Mouse (Mus musculus) limb, embryonic 12.5 days (tissue): Measurements from ENCODE around the gene Gm37240. TPM values are rescaled to one million over a fixed set of nuclear protein-coding genes. Genes with fewer than 3 reads are reported as not detected.

Source experiments
- ATAC-seq: fragments of 200-750 bp; cut with Nextera tagmentation; 2 replicates; pipeline ENCODE4 v1.8.0; 2017; ENCODE audit warnings: low read depth, moderate TSS enrichment; ENCODE audit not compliant: insufficient number of reproducible peaks, insufficient read depth, low FRiP score, low TSS enrichment
- H3K27ac ChIP-seq: fragments of 300-500 bp; sonication (generic); 2 replicates; pipeline ENCODE4 v1.5.1; 2016; ENCODE audit warnings: mild to moderate bottlenecking, moderate library complexity
- H3K27me3 ChIP-seq: fragments of 300-500 bp; sonication (generic); 2 replicates; pipeline ENCODE4 v1.6.1; 2016; ENCODE audit warnings: mild to moderate bottlenecking, moderate library complexity
- H3K36me3 ChIP-seq: fragments of 300-500 bp; sonication (generic); 2 replicates; pipeline ENCODE4 v1.6.1; 2016; ENCODE audit warnings: mild to moderate bottlenecking, moderate library complexity
- H3K4me1 ChIP-seq: fragments of 300-500 bp; sonication (generic); replicated peaks from 2 replicates; pipeline ENCODE4 v1.6.1; 2016
- H3K4me2 ChIP-seq: fragments of 300-500 bp; sonication (generic); 2 replicates; pipeline ENCODE4 v1.6.1; 2016; ENCODE audit warnings: mild to moderate bottlenecking, moderate library complexity
- H3K4me3 ChIP-seq: fragments of 300-500 bp; sonication (generic); replicated peaks from 2 replicates; pipeline ENCODE4 v1.5.1; 2016; ENCODE audit warnings: mild to moderate bottlenecking
- H3K9ac ChIP-seq: fragments of 300-500 bp; sonication (generic); replicated peaks from 2 replicates; pipeline ENCODE4 v1.6.1; 2016; ENCODE audit warnings: mild to moderate bottlenecking, moderate library complexity
- H3K9me3 ChIP-seq: fragments of 300-500 bp; sonication (generic); 2 replicates; pipeline ENCODE4 v1.6.1; 2016; ENCODE audit warnings: mild to moderate bottlenecking, moderate library complexity
- WGBS: fragments of 180-500 bp; shearing (Covaris S2); methylation state at CpG from one replicate; pipeline ENCODE4 v1.1.7; 2016; 5-methylcytosine and 5-hydroxymethylcytosine counted together
- polyA plus RNA-seq: library from polyadenylated mRNA; unstranded; fragments of >200 nt; fragmentation: Nextera tagmentation; extraction: Ambion mirVana; gene quantifications from 2 replicates; pipeline ENCODE4 v1.2.1, GENCODE M21; 2016

Gene Gm37240
- polyA plus RNA-seq, 1 experiment from 2014 or later: 3.4 TPM

DNA sequence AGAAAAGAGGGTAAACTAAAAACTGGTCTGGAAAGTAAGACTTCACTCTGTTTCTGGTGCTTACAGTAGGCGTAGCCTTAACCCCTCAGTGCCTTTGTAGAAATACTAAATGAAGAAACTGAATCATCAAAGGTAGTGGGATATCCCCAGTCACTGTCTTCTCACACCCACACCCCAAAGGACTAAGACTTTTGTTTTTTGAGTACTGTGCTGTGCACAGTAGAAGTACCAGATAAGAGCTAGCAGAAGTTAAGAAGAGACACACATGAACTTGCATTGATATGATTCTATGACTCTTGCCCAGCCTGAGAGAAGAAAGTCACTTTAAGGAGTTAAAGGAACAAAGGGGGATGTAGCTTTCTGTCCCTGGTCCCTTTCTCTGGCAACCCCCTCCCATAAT lies 1409.8 kb downstream of the Gm37240 start:
- 84% methylated on average over 1 of the region's 1 CpGs for WGBS
- Histone ChIP-seq H3K4me1 (peaks cover 41% of the 10 kb centered on the region), H3K4me3 (no peak overlapping the region), H3K4me2 (no peak overlapping the region), H3K27me3 (peaks cover 66% of the 10 kb centered on the region), H3K27ac (no peak overlapping the region), H3K9me3 (no peaks in the 10 kb centered on the region), H3K9ac (no peak overlapping the region), H3K36me3 (no peaks in the 10 kb centered on the region)
- no peak for ATAC-seq

- H3K4me2 ChIP-seq: no peak overlapping the region
- H3K9ac ChIP-seq: no peak overlapping the region
- peaks cover 38% of the 10 kb centered on the region for H3K4me1 ChIP-seq
- H3K9me3 ChIP-seq: no peaks in the 10 kb centered on the region
- WGBS: 85% methylated on average over 12 of the region's 12 CpGs
- H3K4me3 ChIP-seq: no peak overlapping the region
- peaks cover 46% of the 10 kb centered on the region for H3K27me3 ChIP-seq
- no peaks in the 10 kb centered on the region for H3K36me3 ChIP-seq
- H3K27ac ChIP-seq: no peak overlapping the region
- no peak for ATAC-seq
These were observed 1412.1 kb downstream of the Gm37240 start for GRCm38 (mm10) chr3:84474981-84475775.

DNA sequence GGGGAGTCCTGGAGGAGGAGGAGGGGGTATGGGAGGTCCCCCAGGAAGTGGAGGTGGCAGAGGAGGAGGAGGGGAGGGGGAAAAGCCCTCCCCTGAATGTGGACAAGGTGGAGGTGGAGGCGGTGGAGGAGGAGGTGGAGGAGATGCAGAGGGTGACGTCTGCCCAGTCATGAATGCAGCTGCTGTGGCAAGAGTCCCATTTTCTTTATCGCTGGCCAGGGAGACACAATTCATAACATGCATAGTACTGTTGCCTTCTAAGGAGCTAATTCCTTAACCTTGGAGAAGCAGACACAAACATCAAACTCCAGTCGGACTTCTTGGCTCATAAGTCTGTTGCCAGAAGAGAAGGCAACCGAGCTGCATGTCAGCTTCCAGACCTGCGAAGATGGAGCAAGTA lies 1412.9 kb downstream of the Gm37240 start:
- Histone ChIP-seq H3K27ac (no peak overlapping the region), H3K27me3 (peaks cover 38% of the 10 kb centered on the region), H3K4me3 (no peak overlapping the region), H3K4me1 (peaks cover 31% of the 10 kb centered on the region), H3K36me3 (no peaks in the 10 kb centered on the region), H3K9ac (no peak overlapping the region), H3K4me2 (no peak overlapping the region), H3K9me3 (no peaks in the 10 kb centered on the region)
- WGBS: 80% methylated on average over 6 of the region's 6 CpGs
- ATAC-seq: no peak

GRCm38 (mm10) chr3:84472955-84473354 lies 1414.4 kb downstream of the Gm37240 start:
- no peak for ATAC-seq
- no peak overlapping the region for H3K27ac ChIP-seq
- H3K27me3 ChIP-seq: peaks cover 23% of the 10 kb centered on the region
- H3K36me3 ChIP-seq: no peaks in the 10 kb centered on the region
- H3K9me3 ChIP-seq: no peaks in the 10 kb centered on the region
- peaks cover 25% of the 10 kb centered on the region for H3K4me1 ChIP-seq
- no peak overlapping the region for H3K9ac ChIP-seq
- 49% methylated on average over 5 of the region's 5 CpGs for WGBS
- H3K4me2 ChIP-seq: no peak overlapping the region
- no peak overlapping the region for H3K4me3 ChIP-seq

DNA sequence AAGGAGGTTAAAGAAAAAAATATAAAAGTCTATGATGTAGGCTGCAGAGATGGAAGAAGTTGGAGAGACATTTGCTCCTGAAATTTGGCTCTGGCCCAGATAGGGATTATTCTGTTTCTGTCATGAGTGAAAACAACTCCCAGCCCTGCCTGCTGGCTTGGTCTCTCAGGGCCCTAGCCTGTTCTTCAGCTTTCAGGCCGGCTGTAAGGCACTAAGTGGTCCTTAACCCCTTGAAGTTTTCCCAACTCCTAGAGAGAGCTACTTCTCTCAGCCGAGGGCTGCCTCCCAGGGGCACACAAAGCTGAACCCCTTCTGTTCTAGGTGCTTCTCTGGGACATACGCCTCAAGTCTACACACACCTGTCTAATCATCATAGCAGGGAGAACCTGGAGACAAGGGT lies 1414.8 kb downstream of the Gm37240 start:
- Histone ChIP-seq H3K4me2 (no peak overlapping the region), H3K4me3 (no peak overlapping the region), H3K4me1 (peaks cover 25% of the 10 kb centered on the region), H3K9ac (no peak overlapping the region), H3K27me3 (peaks cover 19% of the 10 kb centered on the region), H3K36me3 (no peaks in the 10 kb centered on the region), H3K27ac (no peak overlapping the region), H3K9me3 (no peaks in the 10 kb centered on the region)
- 38% methylated on average over 3 of the region's 3 CpGs for WGBS
- no peak for ATAC-seq

GRCm38 (mm10) chr3:84471146-84471545 lies 1416.2 kb downstream of the Gm37240 start:
- Histone ChIP-seq H3K36me3 (no peaks in the 10 kb centered on the region), H3K9ac (no peak overlapping the region), H3K4me3 (no peak overlapping the region), H3K4me1 (peaks cover 25% of the 10 kb centered on the region), H3K27me3 (peaks cover 10% of the 10 kb centered on the region; the same call in 1 of the 2 replicates), H3K4me2 (no peak overlapping the region), H3K27ac (no peak overlapping the region), H3K9me3 (no peaks in the 10 kb centered on the region)
- ATAC-seq: no peak
- WGBS: 92% methylated on average over 4 of the region's 4 CpGs

GRCm38 (mm10) chr3:84468111-84468453 lies 1419.2 kb downstream of the Gm37240 start:
- H3K4me3 ChIP-seq: no peak overlapping the region
- no peaks in the 10 kb centered on the region for H3K36me3 ChIP-seq
- no peak overlapping the region for H3K27ac ChIP-seq
- no peak for ATAC-seq
- H3K4me1 ChIP-seq: peaks cover 10% of the 10 kb centered on the region
- H3K9me3 ChIP-seq: no peaks in the 10 kb centered on the region
- WGBS: 43% methylated on average over 4 of the region's 4 CpGs
- H3K4me2 ChIP-seq: no peak overlapping the region
- no peak overlapping the region for H3K9ac ChIP-seq
- no peaks in the 10 kb centered on the region for H3K27me3 ChIP-seq

- Histone ChIP-seq H3K4me1 (peaks cover 5% of the 10 kb centered on the region), H3K27me3 (no peaks in the 10 kb centered on the region), H3K4me2 (no peak overlapping the region), H3K9ac (no peak overlapping the region), H3K9me3 (no peaks in the 10 kb centered on the region), H3K27ac (no peak overlapping the region), H3K4me3 (no peak overlapping the region), H3K36me3 (no peaks in the 10 kb centered on the region)
- ATAC-seq: no peak
- 64% methylated on average over 10 of the region's 10 CpGs for WGBS
These were observed 1419.8 kb downstream of the Gm37240 start for GRCm38 (mm10) chr3:84467419-84468110.

- Histone ChIP-seq H3K9me3 (no peaks in the 10 kb centered on the region), H3K27me3 (no peaks in the 10 kb centered on the region), H3K36me3 (no peaks in the 10 kb centered on the region), H3K4me3 (no peak overlapping the region), H3K4me2 (no peak overlapping the region), H3K27ac (no peak overlapping the region), H3K9ac (no peak overlapping the region), H3K4me1 (peaks cover 11% of the 10 kb centered on the region)
- no peak for ATAC-seq
- WGBS: 77% methylated on average over 6 of the region's 6 CpGs
These were observed 1421.4 kb downstream of the Gm37240 start for GRCm38 (mm10) chr3:84465822-84466500.

DNA sequence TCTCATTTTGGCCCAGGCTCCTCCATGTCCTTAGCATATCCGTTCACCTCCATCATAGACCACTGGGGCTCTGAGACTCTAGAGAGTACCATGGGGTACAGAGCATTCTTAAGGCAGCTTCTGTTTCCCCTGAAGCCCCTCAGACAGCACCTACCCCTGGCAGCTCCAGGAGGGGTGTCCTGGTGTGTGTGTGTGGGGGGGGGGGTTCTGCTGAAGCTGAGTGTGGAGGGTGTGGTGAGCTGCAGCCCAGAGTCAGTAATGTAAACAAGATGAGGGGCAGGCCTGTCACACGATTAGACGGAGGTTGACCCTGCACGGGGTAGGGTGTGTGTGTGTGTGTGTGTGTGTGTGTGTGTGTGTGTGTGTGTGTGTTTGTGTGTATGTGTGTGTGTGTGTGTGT lies 1425.6 kb downstream of the Gm37240 start:
- Histone ChIP-seq H3K27ac (no peak overlapping the region), H3K4me1 (peaks cover 31% of the 10 kb centered on the region), H3K9me3 (no peaks in the 10 kb centered on the region), H3K4me2 (no peak overlapping the region), H3K36me3 (no peaks in the 10 kb centered on the region), H3K9ac (no peak overlapping the region), H3K27me3 (no peaks in the 10 kb centered on the region), H3K4me3 (no peak overlapping the region)
- 30% methylated on average over 4 of the region's 4 CpGs for WGBS
- peak; percentile 66; the same call in 1 of the 2 replicates for ATAC-seq

DNA sequence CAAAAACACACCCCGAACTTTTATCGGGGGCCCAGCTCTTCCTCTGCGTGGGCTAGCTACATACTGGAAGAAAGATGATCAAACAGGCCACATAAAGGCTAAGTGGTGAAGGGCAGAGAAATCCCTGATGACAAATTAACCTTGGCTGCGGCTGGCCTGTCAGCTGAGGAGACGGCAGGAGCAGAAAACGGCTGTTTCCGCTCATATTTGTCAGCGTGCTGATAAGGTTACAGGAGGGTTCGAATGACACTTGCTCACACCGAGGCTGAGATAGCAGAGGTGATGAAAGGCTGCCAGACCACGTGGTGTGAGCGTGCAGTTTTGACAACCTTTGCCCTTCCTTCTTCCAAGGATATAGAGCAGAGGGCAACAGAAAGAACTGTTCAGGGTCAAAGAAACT lies 1426.4 kb downstream of the Gm37240 start:
- no peak overlapping the region; the same call in 1 of the 2 replicates for H3K4me2 ChIP-seq
- 13% methylated on average over 12 of the region's 12 CpGs for WGBS
- no peaks in the 10 kb centered on the region for H3K9me3 ChIP-seq
- H3K4me3 ChIP-seq: no peak overlapping the region
- H3K27ac ChIP-seq: no peak overlapping the region
- H3K36me3 ChIP-seq: no peaks in the 10 kb centered on the region
- H3K27me3 ChIP-seq: no peaks in the 10 kb centered on the region
- ATAC-seq: no peak
- H3K4me1 ChIP-seq: peaks cover 31% of the 10 kb centered on the region
- no peak overlapping the region for H3K9ac ChIP-seq
